26 mouse cellular contexts compared by ENCODE assay signal in the genomic region with DNA sequence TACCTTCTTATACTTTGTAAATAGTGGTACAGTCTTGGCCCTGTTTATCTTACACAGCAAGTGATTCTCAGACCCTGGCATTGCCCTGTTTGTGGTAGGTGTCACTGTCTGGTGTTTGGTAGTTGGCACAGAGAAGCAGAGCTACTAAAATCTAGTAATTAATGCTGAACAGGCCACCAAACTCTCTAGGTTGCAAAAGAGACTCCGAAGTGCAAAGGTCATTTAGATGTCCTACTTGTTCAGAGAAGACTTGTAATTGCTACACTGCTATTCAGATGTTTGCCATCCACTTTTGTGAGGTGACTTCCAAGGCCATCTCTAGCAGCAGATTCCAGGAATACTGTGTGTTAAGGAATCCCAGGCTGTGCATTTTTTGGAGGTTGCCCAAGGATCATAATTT.
DNase-seq lines count a peak whose midpoint lies in the region; ATAC-seq and TF ChIP-seq lines count a peak whose summit lies in the region.
"Had no signal": no experiment of that assay in that cellular context is flagged by ENCODE, and none has a peak within 500 bp of the region (broad histone marks: within the 10 kb centered on the region; RNA-seq: fewer than 3 reads in every experiment).

No protein-coding gene starts in this region.

- H3K36me3 ChIP-seq in kidney, embryonic 14.5 days (ENCODE audit: control insufficient read depth, insufficient read depth, low read length): no peaks in the 10 kb centered on the region
- H3K36me3 ChIP-seq in liver, postnatal 0 days (replicated peaks; ENCODE audit: insufficient read depth, low read length): no peaks in the 10 kb centered on the region
- no peaks in the 10 kb centered on the region for H3K36me3 ChIP-seq in midbrain, embryonic 16.5 days (ENCODE audit: control insufficient read depth, insufficient read depth, low read length)
- H3K36me3 ChIP-seq: forebrain, embryonic 15.5 days; heart, embryonic 15.5 days; hindbrain, embryonic 13.5 days had no signal

- ATAC-seq in kidney, embryonic 14.5 days (ENCODE audit: low FRiP score, low TSS enrichment): no peak
- ATAC-seq in liver, postnatal 0 days: peak; percentile 63
- no peak for ATAC-seq in midbrain, embryonic 16.5 days
- ATAC-seq: forebrain, embryonic 15.5 days had no signal

- no peak for TF ChIP-seq CTCF in liver, postnatal 0 days (IDR thresholded peaks at IDR 0.05; ENCODE audit: low read depth)

- TF ChIP-seq EP300 in liver, postnatal 0 days (IDR thresholded peaks at IDR 0.05; ENCODE audit: low read depth): no peak

- H3K27ac ChIP-seq in kidney, embryonic 14.5 days (ENCODE audit: low read depth, low read length): no peak overlapping the region
- no peak overlapping the region; the same call in 1 of the 2 replicates for H3K27ac ChIP-seq in liver, postnatal 0 days (ENCODE audit: low read depth)
- no peak overlapping the region for H3K27ac ChIP-seq in midbrain, embryonic 16.5 days (ENCODE audit: low read length)
- H3K27ac ChIP-seq: embryonic facial prominence, embryonic 10.5 days; embryonic facial prominence, embryonic 13.5 days; forebrain, embryonic 12.5 days; forebrain, embryonic 15.5 days; heart, embryonic 15.5 days; hindbrain, embryonic 10.5 days; hindbrain, embryonic 13.5 days had no signal

- H3K9me3 ChIP-seq in kidney, embryonic 14.5 days (ENCODE audit: control insufficient read depth, low read length): no peaks in the 10 kb centered on the region
- H3K9me3 ChIP-seq in liver, postnatal 0 days (ENCODE audit: low read length): no peaks in the 10 kb centered on the region
- no peaks in the 10 kb centered on the region for H3K9me3 ChIP-seq in midbrain, embryonic 16.5 days (replicated peaks; ENCODE audit: control insufficient read depth, low read length, poor library complexity, severe bottlenecking)
- H3K9me3 ChIP-seq: embryonic facial prominence, embryonic 10.5 days; embryonic facial prominence, embryonic 13.5 days; forebrain, embryonic 12.5 days; forebrain, embryonic 15.5 days; heart, embryonic 12.5 days; heart, embryonic 15.5 days; hindbrain, embryonic 10.5 days; hindbrain, embryonic 13.5 days had no signal

- peak; percentile 62 for DNase-seq in kidney, adult 9 months
- no peak for DNase-seq in liver, postnatal 0 days
- no peak for DNase-seq in liver
- peak; percentile 44 for DNase-seq in yolk sac, embryonic 10.5 days (ENCODE audit: low spot score)
- DNase-seq: adrenal gland, adult 8-10 months; adrenal gland, postnatal 25 days; cerebellum, adult 11-12 months; cerebellum, adult 8-10 months; cerebellum, postnatal 10 days; cerebellum, postnatal 36 days; embryo, embryonic 11 days; gastrocnemius, postnatal 25 days; heart, adult 18-20 months; heart, postnatal 10 days; heart, postnatal 36 days had no signal

- H3K4me3 ChIP-seq in kidney, embryonic 14.5 days (ENCODE audit: low read length): no peak overlapping the region
- H3K4me3 ChIP-seq in liver, postnatal 0 days (ENCODE audit: low read depth, low read length): no peak overlapping the region
- no peak overlapping the region for H3K4me3 ChIP-seq in midbrain, embryonic 16.5 days (ENCODE audit: low read depth, low read length)
- H3K4me3 ChIP-seq: embryonic facial prominence, embryonic 10.5 days; embryonic facial prominence, embryonic 13.5 days; erythroblast, embryonic 14.5 days; forebrain, embryonic 12.5 days; forebrain, embryonic 15.5 days; heart, embryonic 12.5 days; heart, embryonic 15.5 days; hindbrain, embryonic 10.5 days; hindbrain, embryonic 13.5 days had no signal

- WGBS in kidney, embryonic 14.5 days: 92% methylated on average over 1 of the region's 1 CpGs
- 61% methylated on average over 1 of the region's 1 CpGs for WGBS in liver, postnatal 0 days (ENCODE audit: insufficient replicate concordance)
- WGBS in midbrain, embryonic 16.5 days: 94% methylated on average over 1 of the region's 1 CpGs

- H3K4me1 ChIP-seq in kidney, embryonic 14.5 days (ENCODE audit: control insufficient read depth, insufficient read depth, low read length): no peaks in the 10 kb centered on the region
- H3K4me1 ChIP-seq in liver, postnatal 0 days (ENCODE audit: insufficient read depth): peaks cover 7% of the 10 kb centered on the region
- peaks cover 15% of the 10 kb centered on the region for H3K4me1 ChIP-seq in midbrain, embryonic 16.5 days (ENCODE audit: control insufficient read depth, insufficient read depth, low read length)
- H3K4me1 ChIP-seq: heart, embryonic 12.5 days; heart, embryonic 15.5 days had no signal

- no peaks in the 10 kb centered on the region for H3K27me3 ChIP-seq in kidney, embryonic 14.5 days (ENCODE audit: control insufficient read depth, insufficient read depth, low read length)
- no peaks in the 10 kb centered on the region for H3K27me3 ChIP-seq in liver, postnatal 0 days (ENCODE audit: insufficient read depth, low read length)
- no peaks in the 10 kb centered on the region for H3K27me3 ChIP-seq in midbrain, embryonic 16.5 days (ENCODE audit: control insufficient read depth, insufficient read depth, low read depth, low read length)
- H3K27me3 ChIP-seq: embryonic facial prominence, embryonic 13.5 days; forebrain, embryonic 12.5 days; forebrain, embryonic 15.5 days; heart, embryonic 12.5 days; heart, embryonic 15.5 days; hindbrain, embryonic 13.5 days had no signal

- no peak overlapping the region for H3K9ac ChIP-seq in kidney, embryonic 14.5 days (ENCODE audit: low read depth, low read length)
- H3K9ac ChIP-seq in liver, postnatal 0 days (replicated peaks): no peak overlapping the region
- no peak overlapping the region for H3K9ac ChIP-seq in midbrain, embryonic 16.5 days (ENCODE audit: low read depth, low read length)
- H3K9ac ChIP-seq: embryonic facial prominence, embryonic 13.5 days; forebrain, embryonic 12.5 days; forebrain, embryonic 15.5 days; heart, embryonic 12.5 days; heart, embryonic 15.5 days; hindbrain, embryonic 13.5 days had no signal

- no peak overlapping the region for H3K4me2 ChIP-seq in kidney, embryonic 14.5 days (replicated peaks; ENCODE audit: low read depth, low read length)
- H3K4me2 ChIP-seq in liver, postnatal 0 days (ENCODE audit: low read depth, low read length): no peak overlapping the region
- H3K4me2 ChIP-seq in midbrain, embryonic 16.5 days (ENCODE audit: low read length): no peak overlapping the region
- H3K4me2 ChIP-seq: embryonic facial prominence, embryonic 13.5 days; forebrain, embryonic 12.5 days; forebrain, embryonic 15.5 days; heart, embryonic 12.5 days; heart, embryonic 15.5 days; hindbrain, embryonic 13.5 days had no signal

Comparison
In these comparisons a context has a peak if more than half of its experiments do, and no peak if none do; other contexts are left out.
1. DNase-seq: peak in kidney, adult 9 months (single experiment) and yolk sac, embryonic 10.5 days (single experiment); none in liver, postnatal 0 days (single experiment) and liver (single experiment).